Mouse (Mus musculus) hindbrain, embryonic 11.5 days (tissue): ENCODE measurements around the gene Vti1a. TPM values are rescaled to one million over a fixed set of nuclear protein-coding genes. Genes with fewer than 3 reads are reported as not detected.

ENCODE experiments used
- ATAC-seq: fragments of 200-750 bp; cut with Nextera tagmentation; 2 replicates; pipeline ENCODE4 v1.8.0; 2017; ENCODE audit warnings: mild to moderate bottlenecking, moderate TSS enrichment, moderate library complexity; ENCODE audit not compliant: low FRiP score
- DNase-seq: peaks from one replicate; pipeline ENCODE4 v3.0.0-alpha.2; 2015; ENCODE audit warnings: low spot score
- H3K27ac ChIP-seq: fragments of 300-500 bp; sonication (generic); 2 replicates; pipeline ENCODE4 v1.5.1; 2014; ENCODE audit warnings: mild to moderate bottlenecking, low read depth, low read length
- H3K27me3 ChIP-seq: fragments of 300-500 bp; sonication (generic); 2 replicates; pipeline ENCODE4 v1.6.1; 2014; ENCODE audit warnings: mild to moderate bottlenecking, low read length, moderate library complexity, mixed read lengths; ENCODE audit not compliant: control insufficient read depth, insufficient read depth
- H3K36me3 ChIP-seq: fragments of 300-500 bp; sonication (generic); 2 replicates; pipeline ENCODE4 v1.6.1; 2014; ENCODE audit warnings: mild to moderate bottlenecking, low read length, moderate library complexity, mixed read lengths; ENCODE audit not compliant: control insufficient read depth, insufficient read depth
- H3K4me1 ChIP-seq: fragments of 300-500 bp; sonication (generic); replicated peaks from 2 replicates; pipeline ENCODE4 v1.6.1; 2014; ENCODE audit warnings: low read length, mixed read lengths; ENCODE audit not compliant: control insufficient read depth, insufficient read depth
- H3K4me2 ChIP-seq: fragments of 300-500 bp; sonication (generic); replicated peaks from 2 replicates; pipeline ENCODE4 v1.6.1; 2014; ENCODE audit warnings: mild to moderate bottlenecking, low read depth, low read length
- H3K4me3 ChIP-seq: fragments of 300-500 bp; sonication (generic); 2 replicates; pipeline ENCODE4 v1.5.1; 2014; ENCODE audit warnings: low read depth, low read length
- H3K9ac ChIP-seq: fragments of 300-500 bp; sonication (generic); 2 replicates; pipeline ENCODE4 v1.6.1; 2014; ENCODE audit warnings: low read depth, low read length
- H3K9me3 ChIP-seq: fragments of 300-500 bp; sonication (generic); 2 replicates; pipeline ENCODE4 v1.6.1; 2016; ENCODE audit warnings: low read length; ENCODE audit not compliant: control insufficient read depth
- WGBS: fragments of 180-500 bp; shearing (Covaris S2); extraction: QIAGEN DNeasy Blood & Tissue Kit; methylation state at CpG from one replicate; pipeline ENCODE4 v1.1.7; 2014; 5-methylcytosine and 5-hydroxymethylcytosine counted together
- polyA plus RNA-seq: library from polyadenylated mRNA; unstranded; fragments of >200 nt; fragmentation: Nextera tagmentation; extraction: Ambion mirVana; gene quantifications from 2 replicates; pipeline ENCODE4 v1.2.1, GENCODE M21; 2014

Vti1a gene
- polyA plus RNA-seq, 1 experiment from 2014 or later: 27.8 TPM

DNA sequence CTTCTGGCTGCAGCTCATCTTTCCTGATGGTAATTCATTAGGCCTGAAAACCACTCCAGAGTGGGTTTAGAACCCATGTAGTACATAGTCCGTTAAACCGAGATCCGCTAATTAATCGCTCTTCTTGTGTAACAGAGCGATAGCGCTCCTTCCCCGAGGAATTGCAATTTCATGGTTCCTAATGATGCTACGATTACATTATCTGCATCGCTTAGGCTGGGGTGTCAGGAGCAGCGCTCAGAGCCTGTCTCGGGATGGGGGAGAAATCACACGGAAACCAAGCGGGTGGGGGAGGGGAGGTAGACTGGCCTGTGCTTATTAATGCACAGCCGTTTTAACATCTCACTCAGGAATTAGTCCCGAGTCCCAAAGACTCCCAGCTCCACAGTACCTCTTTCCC is 319.4 kb downstream of the Vti1a start:
- ATAC-seq: peak; percentile 43; the same call in 1 of the 2 replicates
- Histone ChIP-seq H3K4me3 (no peak overlapping the region), H3K9me3 (no peaks in the 10 kb centered on the region), H3K9ac (no peak overlapping the region), H3K36me3 (no peaks in the 10 kb centered on the region), H3K27ac (no peak overlapping the region), H3K4me2 (no peak overlapping the region), H3K27me3 (peaks cover 4% of the 10 kb centered on the region; the same call in 1 of the 2 replicates), H3K4me1 (no peaks in the 10 kb centered on the region)
- WGBS: 46% methylated on average over 15 of the region's 15 CpGs
- peak; percentile 63 for DNase-seq

DNA sequence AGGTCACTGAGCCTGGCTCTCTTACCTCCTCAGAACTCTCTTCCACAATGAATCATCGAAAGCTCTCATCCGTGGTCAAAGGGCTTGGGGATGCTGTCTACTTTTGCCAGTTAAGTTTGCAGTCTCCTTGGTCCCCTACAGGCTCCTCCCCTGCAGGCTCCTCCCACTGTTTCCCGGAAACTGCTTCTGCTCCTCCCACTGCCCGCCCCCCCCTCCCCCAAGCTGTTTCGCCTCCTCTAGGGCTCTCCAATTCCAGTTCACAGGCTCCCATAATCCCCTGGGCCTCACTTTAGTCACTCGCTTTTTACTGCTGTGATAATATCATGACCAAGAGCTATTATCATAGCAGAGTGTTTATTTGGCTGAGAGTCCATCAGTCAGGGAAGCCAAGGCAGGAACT is 324.2 kb downstream of the Vti1a start:
- Histone ChIP-seq H3K4me3 (no peak overlapping the region), H3K27me3 (peaks cover 4% of the 10 kb centered on the region; the same call in 1 of the 2 replicates), H3K4me1 (peaks cover 2% of the 10 kb centered on the region; the same call in 1 of the 2 replicates)

DNA sequence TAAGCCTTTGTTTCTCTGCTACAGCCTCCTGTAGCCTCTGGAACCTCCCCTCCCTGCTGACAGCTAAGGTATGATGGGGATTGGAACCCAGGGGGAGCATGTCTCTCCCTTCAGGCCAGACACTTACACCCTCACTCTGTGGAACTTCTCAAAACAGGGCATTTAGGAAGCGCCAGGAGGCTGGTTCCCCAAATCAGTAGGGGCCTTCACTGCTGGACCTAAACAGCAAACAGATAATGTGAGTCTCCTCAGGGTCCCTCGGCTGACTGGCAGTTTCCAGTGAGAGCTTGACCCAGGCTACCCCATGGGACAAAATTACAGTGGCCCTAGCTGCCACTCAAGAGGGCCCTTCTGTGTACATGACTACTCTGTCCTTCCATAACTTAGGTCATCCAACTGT is 325.8 kb downstream of the Vti1a start:
- Histone ChIP-seq H3K4me1 (peaks cover 2% of the 10 kb centered on the region; the same call in 1 of the 2 replicates), H3K4me2 (no peak overlapping the region), H3K4me3 (no peak overlapping the region), H3K9ac (no peak overlapping the region), H3K36me3 (no peaks in the 10 kb centered on the region), H3K27me3 (peaks cover 4% of the 10 kb centered on the region; the same call in 1 of the 2 replicates), H3K27ac (no peak overlapping the region), H3K9me3 (no peaks in the 10 kb centered on the region)
- DNase-seq (no peak), ATAC-seq (no peak)
- WGBS: 72% methylated on average over 2 of the region's 2 CpGs

More for the DNA sequence above, 324.2 kb downstream of the Vti1a start:
- Histone ChIP-seq H3K27ac (no peak overlapping the region), H3K4me2 (no peak overlapping the region), H3K9ac (no peak overlapping the region), H3K36me3 (no peaks in the 10 kb centered on the region), H3K9me3 (no peaks in the 10 kb centered on the region)
- DNase-seq (no peak), ATAC-seq (no peak)
- 78% methylated on average over 6 of the region's 6 CpGs for WGBS

DNA sequence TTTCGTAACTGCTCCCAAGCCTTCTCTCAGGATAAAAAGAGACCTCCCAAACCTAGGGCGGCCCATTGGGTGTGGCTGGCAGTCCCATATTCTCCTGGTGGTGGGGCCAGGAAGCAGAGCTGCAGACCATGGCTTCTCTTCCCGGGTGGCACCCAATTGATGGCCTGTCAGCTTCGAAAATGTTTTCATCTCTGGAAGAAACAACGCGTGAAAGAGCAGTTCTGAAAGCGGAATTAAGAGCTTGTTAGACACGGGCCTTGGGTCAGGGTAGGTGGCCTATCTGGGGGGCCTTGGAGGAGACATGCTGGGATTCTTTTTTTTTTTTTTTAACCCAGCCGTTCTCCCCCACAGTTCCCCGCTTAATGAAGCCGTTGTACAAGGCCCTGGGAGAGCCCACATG is 326.3 kb downstream of the Vti1a start:
- no peak for DNase-seq
- no peak overlapping the region for H3K4me3 ChIP-seq
- WGBS: 41% methylated on average over 11 of the region's 11 CpGs
- no peak overlapping the region for H3K4me2 ChIP-seq
- peaks cover 4% of the 10 kb centered on the region; the same call in 1 of the 2 replicates for H3K27me3 ChIP-seq
- H3K36me3 ChIP-seq: no peaks in the 10 kb centered on the region
- H3K9me3 ChIP-seq: no peaks in the 10 kb centered on the region
- no peak overlapping the region for H3K9ac ChIP-seq
- H3K27ac ChIP-seq: no peak overlapping the region
- ATAC-seq: no peak
- peaks cover 2% of the 10 kb centered on the region; the same call in 1 of the 2 replicates for H3K4me1 ChIP-seq

DNA sequence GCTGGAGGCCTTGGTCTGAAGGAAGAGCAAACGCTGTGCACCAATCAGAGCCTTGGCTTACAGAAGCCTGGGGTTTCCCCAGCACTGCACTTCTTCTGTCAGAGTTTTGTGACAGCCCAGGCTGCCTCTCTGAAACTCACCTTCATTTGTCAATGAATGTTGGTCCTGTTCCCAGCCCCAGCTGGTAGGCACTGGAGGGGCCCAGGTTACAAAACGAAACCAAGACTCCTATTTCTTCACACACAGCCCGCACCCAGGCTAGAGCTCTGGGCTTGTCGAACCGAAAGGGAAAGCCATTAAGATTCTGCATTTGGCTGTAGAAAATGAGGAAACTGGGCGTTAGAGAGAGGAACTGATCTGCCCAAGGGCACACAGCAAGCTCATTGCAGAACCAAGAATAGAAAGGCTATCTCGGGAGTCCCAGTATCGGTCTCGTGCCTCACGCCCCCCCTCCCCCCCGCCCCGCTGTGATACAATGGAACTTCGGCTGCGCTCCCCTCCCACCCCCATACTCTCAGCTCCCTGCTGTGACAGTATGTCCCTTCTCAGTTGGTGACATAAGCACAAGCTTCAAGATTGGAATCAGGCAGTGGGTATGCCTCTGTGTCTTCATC is 327.3 kb downstream of the Vti1a start:
- WGBS: 14% methylated on average over 10 of the region's 14 CpGs
- no peaks in the 10 kb centered on the region for H3K36me3 ChIP-seq
- DNase-seq: no peak
- peaks cover 2% of the 10 kb centered on the region; the same call in 1 of the 2 replicates for H3K27me3 ChIP-seq
- no peak overlapping the region for H3K9ac ChIP-seq
- no peak overlapping the region for H3K27ac ChIP-seq
- H3K4me3 ChIP-seq: no peak overlapping the region; the same call in 1 of the 2 replicates
- peak overlapping the region; percentile 31 for H3K4me2 ChIP-seq
- H3K4me1 ChIP-seq: peaks cover 2% of the 10 kb centered on the region; the same call in 1 of the 2 replicates
- no peak for ATAC-seq
- no peaks in the 10 kb centered on the region for H3K9me3 ChIP-seq

DNA sequence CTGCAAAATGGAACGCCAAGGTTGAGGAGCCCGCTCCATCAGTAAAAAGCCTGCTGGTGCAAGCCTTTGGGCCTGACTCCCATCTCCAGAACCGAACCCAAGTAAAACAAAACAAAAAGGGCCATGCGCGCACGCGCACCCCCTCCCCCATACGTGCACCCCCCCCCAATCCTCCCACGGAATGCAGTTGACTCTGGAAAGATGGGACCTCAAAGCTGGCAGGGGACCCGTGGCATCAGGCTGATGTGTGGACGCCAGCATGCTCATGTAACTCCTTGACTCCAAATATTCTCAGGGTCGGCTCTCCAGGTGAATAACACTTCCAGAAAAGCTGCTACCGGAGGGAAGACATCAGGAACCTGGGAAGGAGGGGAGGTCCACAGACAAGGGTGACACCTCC is 327.8 kb downstream of the Vti1a start:
- ATAC-seq (no peak), DNase-seq (no peak)
- H3K36me3 ChIP-seq: no peaks in the 10 kb centered on the region
- WGBS: 73% methylated on average over 13 of the region's 13 CpGs
- H3K4me2 ChIP-seq: no peak overlapping the region; the same call in 1 of the 2 replicates
- no peak overlapping the region for H3K4me3 ChIP-seq
- no peak overlapping the region for H3K27ac ChIP-seq
- H3K27me3 ChIP-seq: peaks cover 2% of the 10 kb centered on the region; the same call in 1 of the 2 replicates
- peaks cover 2% of the 10 kb centered on the region; the same call in 1 of the 2 replicates for H3K4me1 ChIP-seq
- H3K9me3 ChIP-seq: no peaks in the 10 kb centered on the region
- no peak overlapping the region for H3K9ac ChIP-seq

DNA sequence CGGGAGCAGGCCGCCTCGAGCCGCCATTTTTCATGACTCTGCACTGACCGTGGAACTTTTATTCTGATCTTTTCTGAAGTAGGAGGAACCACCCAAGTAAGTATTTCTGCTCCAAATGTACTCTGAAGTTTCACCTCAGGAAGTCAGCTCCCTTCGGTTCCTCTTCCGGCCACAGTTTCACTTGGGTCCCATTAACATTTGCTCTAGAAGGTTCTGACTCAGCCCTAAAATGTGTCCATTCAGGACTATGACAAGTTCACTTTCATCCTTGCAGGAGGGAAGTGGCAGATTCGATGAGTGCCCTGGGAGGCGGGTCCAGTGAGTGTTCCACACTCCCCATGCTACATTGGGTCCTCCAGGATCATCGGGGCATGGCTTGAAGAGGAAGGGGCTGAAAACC is 333.3 kb downstream of the Vti1a start:
- Histone ChIP-seq H3K4me3 (no peak overlapping the region), H3K4me1 (no peaks in the 10 kb centered on the region), H3K27ac (no peak overlapping the region), H3K9ac (no peak overlapping the region), H3K36me3 (no peaks in the 10 kb centered on the region), H3K4me2 (no peak overlapping the region), H3K27me3 (peaks cover 2% of the 10 kb centered on the region; the same call in 1 of the 2 replicates), H3K9me3 (no peaks in the 10 kb centered on the region)
- no peak for ATAC-seq
- no peak for DNase-seq
- WGBS: 97% methylated on average over 10 of the region's 10 CpGs

DNA sequence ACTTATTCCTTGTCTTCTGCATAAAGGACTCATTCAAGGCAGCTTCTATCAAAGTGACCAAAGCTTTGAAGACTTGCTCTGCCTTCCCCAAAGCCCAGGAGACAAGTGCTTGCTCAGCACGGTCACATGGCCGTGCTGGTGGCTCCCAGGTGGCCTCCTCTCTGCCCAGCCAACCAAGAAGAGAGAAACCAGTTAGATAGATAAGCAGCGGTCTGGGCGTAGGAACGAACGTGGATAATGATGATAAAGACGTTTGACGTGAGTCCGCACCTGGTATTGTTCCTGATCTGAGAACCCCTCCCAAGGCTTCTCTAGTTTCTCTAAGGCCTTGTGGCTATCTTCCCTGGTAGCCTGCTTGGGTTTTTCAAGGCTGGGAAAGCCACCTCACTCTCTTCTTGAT is 334.9 kb downstream of the Vti1a start:
- no peak overlapping the region for H3K4me3 ChIP-seq
- WGBS: 82% methylated on average over 9 of the region's 9 CpGs
- no peaks in the 10 kb centered on the region for H3K27me3 ChIP-seq
- no peaks in the 10 kb centered on the region for H3K4me1 ChIP-seq
- H3K36me3 ChIP-seq: no peaks in the 10 kb centered on the region
- no peak overlapping the region for H3K4me2 ChIP-seq
- H3K9me3 ChIP-seq: no peaks in the 10 kb centered on the region
- H3K27ac ChIP-seq: no peak overlapping the region
- no peak for ATAC-seq
- no peak overlapping the region for H3K9ac ChIP-seq
- no peak for DNase-seq

DNA sequence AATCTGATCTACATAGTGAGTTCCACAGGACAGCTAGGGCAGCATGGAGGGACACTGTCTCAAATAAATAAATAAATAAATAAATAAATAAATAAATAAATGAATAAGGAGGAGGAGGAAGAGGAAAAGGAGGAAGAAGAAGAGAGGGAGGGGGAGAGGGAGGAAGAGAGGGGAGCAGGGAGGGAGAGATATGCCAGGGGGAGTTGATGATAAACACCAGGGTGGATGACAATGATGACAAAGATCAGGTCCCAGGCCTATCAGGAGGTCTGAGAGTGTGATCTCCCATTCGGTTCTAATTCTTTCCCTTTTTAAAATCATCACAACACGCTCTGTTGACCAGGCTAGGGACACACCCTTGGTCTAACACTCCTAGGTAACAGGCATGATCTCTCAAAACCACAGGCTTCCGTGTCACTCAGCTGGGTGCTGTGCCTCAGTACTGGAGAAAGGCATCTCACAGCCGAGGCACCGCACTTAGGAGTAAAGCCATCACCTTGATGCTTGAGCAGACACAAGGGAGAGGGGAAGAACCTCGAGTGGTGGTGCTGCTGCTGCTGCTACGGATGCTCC is 336.7 kb downstream of the Vti1a start:
- WGBS: 89% methylated on average over 7 of the region's 7 CpGs
- H3K4me2 ChIP-seq: no peak overlapping the region
- no peak for ATAC-seq

More for the DNA sequence above, 336.7 kb downstream of the Vti1a start:
- H3K9ac ChIP-seq: no peak overlapping the region
- no peak overlapping the region for H3K27ac ChIP-seq
- no peaks in the 10 kb centered on the region for H3K27me3 ChIP-seq
- H3K9me3 ChIP-seq: no peaks in the 10 kb centered on the region
- no peak for DNase-seq
- no peak overlapping the region for H3K4me3 ChIP-seq
- H3K4me1 ChIP-seq: no peaks in the 10 kb centered on the region
- H3K36me3 ChIP-seq: no peaks in the 10 kb centered on the region
